Mouse (Mus musculus) layer of hippocampus, adult 9-11 months (tissue): Measurements from ENCODE around the gene Gpatch4.
A peak's percentile ranks its signal among the peaks of the same experiment; 100 is the strongest.

Source experiments
- DNase-seq: peaks from one replicate; pipeline ENCODE4 v3.0.0; 2022

Gene Gpatch4

DNA sequence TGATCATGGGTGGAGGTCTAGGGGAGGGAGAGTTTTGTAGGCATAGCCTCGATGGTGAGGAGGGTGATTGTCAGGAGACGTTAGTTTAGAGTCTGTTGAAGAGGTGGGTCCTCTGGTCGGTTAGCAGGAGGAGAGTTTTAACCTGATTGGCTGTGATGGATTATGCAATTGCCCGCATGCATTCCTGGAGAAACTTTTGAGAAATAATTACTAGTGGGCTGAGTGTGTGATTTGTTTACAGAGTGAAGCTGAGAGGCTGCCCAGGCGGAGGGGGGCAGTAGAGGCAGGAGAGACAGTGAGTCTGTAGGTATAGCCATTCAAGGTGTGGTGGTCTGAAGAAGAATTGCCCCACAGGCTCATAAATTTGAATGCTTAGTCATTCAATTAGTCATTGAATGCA, 9.4 kb upstream of the Gpatch4 start:
- DNase-seq, result no peak

DNA sequence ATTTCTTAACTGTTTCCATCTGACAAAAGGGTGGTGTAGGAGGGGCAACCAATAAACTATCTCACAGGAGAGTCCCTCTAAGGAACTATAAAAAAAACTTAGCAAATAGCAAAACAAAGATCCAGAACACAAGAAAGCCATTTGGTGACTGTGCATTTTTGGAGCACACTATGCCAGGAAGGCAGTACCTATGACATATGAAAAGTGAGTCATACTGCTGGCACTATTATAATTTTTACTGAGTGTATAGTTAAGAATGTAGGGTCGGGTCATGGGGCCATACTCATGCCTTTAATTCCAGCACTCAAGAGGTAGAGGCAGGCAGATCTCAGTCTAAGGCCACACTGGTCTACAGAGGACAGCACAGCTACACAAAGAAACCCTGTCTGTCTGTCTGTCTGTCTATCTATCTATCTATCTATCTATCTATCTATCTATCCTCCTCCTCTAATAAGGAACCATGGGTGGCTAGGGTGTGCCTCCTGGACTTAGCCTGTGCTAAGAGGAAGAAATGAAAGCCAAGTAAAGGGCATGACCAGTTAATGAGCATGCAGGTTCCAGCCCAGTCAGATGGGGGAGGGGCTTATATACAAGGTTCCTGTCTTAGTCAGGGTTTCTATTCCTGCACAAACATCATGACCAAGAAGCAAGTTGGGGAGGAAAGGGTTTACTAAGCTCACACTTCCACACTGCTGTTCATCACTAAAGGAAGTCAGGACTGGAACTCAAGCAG, 7.2 kb upstream of the Gpatch4 start:
- no peak for DNase-seq

DNA sequence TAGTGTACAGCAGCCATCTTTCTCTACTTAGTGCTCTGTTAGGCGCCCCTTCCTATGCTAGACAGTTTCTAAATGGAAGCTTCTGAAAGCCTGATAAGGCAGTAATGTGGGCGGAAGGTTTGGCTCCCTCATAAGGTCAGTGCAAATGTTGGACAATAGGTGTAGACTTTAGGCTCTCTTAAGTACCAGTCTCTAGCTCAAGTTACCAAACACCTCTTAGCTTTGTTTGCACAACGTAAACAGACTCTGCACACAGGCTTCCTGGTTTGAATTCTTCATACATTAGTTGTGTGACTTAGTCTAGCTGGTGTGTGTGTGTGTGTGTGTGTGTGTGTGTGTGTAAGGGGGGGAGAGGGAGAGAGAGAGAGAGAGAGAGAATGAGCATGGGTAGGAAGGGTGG, 6.6 kb downstream of the Gpatch4 start:
- DNase-seq, result no peak

DNA sequence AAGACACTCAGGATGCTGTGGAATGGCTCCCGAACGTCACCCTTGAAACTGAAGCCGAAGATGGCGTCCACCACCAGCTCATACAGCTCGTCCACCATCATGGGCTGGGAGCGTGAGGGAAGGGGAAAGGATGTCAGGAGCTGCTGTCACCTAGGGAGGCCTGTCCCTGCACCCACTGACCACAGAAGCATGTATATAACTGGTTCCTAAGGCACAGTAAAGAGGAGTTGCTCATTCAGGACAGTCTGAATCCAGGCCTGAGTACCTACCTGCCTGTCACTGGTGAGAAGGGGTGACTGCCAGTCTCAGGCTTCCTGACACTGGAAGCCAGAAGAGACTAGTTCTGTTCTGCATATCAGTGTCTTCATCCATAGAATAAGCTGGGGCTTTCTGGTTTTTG, 14.1 kb downstream of the Gpatch4 start:
- DNase-seq, result no peak

DNA sequence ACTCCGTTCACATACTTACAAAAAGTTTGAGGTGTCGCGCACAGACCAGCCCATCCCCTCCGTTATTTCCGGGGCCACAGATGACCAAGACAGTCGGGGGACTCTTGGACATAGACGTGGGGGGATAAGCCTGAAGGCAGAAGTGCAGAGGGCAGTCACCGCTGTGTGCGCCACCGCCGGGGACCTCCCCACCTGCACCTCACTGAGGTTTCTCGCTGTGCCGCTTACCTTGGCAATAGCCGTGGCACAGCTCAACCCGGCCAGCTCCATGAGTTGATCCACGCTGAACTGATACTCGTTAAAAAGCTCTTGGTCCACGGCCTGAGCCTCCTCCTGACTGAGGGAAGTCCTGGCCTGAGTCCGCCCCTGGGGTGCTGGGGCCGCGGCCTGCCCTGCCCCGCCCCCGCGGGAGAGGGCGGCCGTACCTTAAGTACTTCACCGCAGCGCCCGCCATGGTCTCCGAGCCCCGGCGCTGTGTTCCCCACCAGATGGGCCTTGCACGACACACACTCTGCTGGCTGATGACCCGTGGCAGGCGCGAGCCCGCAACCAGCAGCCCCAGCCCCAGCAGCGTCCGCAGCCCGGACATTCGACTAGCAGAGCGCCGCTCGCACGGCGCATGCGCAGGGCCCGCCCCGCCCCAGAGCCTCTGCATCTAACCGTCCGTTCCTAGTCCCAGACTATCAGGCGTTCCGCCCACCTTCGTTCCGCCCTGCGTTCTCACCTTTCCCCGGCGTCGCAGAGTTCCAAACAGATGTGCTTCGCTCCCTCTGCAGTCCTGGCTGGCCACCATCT, 15.2 kb downstream of the Gpatch4 start, which contains the start of gene Naxe:
Gene Naxe (minus strand): TSS at position 594 of the 795 bp plus-strand sequence.
- DNase-seq, result peak; percentile 83

DNA sequence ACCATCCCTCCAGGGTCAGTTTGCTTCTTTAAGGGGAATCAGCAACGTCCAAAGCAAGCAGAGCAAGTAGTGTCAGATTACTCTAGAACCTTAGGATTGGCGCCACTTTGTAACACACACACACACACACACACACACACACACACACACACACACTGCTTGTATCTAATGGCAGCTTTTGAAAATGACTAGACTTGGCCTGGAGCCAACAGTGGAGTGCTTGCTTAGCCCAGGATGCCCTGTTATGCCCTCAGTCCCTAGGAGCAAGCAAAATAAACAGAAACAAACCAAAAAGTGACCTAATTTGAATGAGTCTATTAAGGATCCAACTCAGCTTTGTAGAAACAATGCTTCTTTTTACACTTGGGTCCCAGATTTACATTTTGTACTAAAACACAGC, 25.5 kb downstream of the Gpatch4 start:
- DNase-seq, result no peak

DNA sequence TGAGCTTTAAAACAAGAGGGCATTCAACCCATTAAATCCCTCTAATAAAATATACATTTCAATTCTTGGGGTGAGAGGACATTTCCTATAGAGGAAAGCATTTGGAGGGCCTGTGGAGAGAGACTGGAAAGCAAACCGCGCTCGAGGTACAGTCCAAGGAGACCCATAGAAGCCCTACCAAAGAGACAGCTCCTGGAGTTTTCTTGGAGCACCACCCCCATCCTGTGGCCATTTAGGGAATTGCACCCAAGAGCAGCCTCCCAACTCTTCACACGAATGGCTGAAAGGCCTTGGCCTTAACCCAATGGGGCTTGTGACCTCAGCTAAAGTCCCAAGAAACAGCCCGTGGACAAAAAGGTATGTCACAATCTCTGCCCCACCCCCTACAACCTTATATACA, 28.9 kb downstream of the Gpatch4 start:
- peak; percentile 78 for DNase-seq

DNA sequence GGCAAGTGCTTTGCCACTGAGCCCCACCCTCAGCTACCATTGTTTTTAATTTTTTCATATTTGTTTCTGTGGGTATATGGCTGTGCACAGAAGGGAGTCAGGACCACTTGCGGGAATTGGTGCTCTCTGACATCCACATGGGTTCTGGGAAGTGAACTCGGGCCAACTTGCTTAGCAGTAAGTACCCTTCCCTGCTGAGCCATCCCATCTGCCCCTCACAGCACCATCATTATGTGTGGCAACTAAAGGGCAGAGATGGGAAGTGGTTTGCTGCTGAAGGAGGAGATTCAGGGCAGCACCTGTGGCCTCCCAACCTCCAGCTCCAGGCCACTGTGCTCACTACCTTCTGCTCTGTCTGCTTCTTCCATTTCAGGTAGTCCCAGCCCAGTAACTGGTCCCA, 30.7 kb downstream of the Gpatch4 start:
- DNase-seq, result no peak

DNA sequence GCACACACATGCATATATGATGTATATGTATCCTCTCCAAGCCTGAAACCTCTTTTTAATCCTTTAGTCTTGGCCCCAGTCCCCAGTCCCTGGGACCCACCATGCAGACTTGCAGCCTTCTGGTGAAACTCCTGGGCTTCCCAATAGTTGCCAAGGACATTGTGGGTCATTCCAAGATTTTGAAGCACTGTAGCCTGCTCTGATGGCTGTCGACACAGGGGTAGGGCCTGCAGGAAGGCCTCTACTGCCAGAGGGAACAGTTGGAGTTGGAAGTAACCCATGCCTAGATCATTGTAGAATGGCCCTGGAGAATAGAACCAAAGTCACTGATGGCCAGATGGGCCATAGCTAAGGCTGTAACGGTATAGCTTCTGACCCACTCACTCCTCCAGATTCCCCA, 31.4 kb downstream of the Gpatch4 start:
- DNase-seq, result no peak

DNA sequence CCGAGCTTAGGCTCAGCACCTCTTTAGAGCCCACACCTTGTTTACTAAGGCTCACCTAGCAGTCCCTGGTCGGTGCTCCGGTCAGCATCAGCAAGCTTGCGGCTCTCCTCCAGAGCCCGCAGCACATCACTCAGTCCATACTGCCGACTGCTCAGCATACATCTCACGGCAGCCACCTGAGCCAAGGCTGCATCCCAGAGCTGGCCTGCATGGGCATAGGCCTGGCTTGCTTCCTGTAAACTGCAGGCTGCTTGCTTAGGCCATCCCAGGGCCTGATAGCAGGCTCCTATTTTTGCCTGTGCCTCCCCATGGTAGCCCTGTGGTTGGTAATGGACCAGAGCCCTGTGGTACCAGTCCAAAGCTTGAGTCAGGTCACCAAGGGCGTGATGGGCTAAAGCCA, 31.9 kb downstream of the Gpatch4 start:
- no peak for DNase-seq

DNA sequence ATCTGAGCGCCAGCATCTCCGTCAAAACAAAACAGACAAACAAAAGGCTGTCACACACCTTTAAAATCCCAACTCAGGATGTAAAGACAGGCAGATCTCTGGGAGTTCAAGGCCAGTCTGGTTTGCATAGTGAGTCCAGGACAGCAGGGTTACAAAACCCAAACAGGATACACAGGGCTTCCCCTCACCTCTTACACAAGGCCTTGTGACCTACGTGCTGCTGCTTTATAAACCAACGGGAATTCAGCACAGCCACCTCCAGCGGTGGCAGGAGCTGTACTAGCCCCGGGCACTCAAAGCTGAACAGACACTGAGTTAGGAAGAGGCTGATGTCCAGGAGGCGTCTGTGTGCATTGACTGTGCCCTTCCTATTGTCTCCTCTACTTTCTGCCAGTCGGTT, 34.5 kb downstream of the Gpatch4 start:
- no peak for DNase-seq

DNA sequence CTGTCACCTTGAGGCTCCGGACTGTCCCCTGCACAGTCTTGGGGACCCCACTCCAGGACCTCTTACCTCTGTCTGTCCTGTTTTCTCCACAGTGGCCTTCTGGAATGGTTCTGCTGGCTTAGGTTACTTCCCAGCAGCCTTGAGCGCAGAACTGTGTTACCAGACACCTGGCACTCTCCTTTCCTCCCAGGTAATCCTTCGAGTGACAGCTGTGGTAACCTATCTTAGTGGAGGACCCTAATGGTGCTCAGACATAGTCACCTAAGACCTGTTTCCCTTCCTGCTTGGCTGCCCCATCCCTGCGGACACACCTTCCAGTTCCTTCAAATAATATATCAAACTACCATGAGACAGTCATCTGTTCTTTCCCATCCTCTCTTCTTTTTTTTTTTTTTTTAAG, 35.3 kb downstream of the Gpatch4 start, which contains the start of gene Ttc24:
Gene Ttc24 (minus strand): TSS at position 101 of the 400 bp plus-strand sequence.
- no peak for DNase-seq

DNA sequence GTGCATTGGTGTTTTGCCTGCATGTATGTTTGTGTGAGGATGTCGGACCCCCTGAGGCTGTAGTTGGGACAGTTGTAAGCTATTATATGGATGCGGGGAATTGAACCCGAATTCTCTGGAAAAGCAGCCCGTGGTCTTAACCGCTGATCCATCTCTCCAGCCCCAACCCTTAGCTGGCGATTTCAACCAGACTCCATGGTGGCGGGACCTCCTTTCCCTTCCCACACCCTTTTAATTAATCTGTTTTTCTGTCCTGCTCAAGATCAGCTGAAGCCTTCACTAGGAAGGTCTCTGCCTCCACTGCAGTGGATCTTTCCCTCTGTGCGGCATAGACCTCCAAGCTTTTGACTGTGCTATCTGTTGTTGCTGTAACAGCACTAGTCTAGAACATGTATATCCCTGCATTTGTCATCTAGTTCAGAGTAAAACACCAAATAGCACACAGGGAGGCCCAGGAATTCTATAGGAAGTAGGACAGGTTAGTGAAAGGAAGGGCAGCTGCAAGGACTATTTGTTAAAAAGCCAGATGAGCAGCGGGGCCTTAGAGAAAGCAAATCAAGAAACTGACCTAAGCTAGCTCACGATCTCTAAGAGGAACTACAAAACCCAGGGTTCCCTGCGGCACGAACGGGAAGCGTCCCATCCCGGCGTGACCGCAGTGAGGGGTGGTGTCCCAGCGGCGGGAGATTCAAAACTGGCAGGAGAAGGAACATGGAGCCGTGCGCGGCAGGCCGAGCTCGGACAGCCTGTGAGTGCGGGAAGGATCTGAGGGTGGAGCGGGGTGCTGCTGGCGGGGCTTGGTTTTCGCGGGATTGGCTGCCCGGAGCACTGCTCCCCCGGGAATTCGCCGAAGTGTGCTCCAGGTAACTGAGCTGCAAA, 38.7 kb downstream of the Gpatch4 start, which contains the start of gene Iqgap3:
Gene Iqgap3 (plus strand): TSS at position 627 of the 879 bp plus-strand sequence.
- peak; percentile 86 for DNase-seq

DNA sequence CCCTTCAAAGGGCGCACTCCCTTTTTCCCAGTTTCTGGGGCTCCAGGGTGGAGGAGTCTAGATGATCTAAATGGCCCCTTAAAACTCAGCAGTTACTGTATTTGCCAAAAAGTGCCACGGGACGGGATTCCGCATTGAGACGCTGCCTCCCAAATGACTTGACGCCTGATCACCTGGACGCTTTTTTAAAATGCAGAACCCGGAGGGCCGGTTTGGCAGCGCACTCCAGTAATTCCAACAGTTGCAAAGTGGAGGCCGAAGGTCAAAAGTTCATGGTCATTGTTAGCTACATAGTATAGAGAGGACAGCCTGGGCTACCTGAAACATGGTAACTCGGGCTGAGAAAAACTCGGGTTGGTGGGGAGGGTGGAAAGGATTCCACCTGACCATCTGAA, 39.3 kb downstream of the Gpatch4 start:
- no peak for DNase-seq

DNA sequence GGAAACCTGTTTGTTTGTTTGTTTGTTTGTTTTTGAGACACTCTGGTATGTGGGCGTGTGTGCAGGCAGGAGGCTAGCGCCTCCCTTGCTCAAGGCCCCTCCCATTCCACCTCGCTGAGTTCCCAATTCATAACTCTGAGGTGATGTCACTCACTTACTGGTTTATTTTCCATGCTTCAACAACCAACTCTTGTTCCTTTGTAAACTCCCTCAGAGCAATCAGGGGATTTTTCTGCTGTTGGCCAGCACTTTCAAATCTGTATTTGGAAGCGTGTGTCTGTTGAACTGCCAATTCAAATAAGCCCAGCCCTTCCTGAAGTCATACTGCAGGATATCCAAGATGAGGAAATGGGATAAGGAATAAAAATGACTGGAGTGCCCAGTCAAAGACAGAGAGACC, 39.8 kb downstream of the Gpatch4 start:
- no peak for DNase-seq

DNA sequence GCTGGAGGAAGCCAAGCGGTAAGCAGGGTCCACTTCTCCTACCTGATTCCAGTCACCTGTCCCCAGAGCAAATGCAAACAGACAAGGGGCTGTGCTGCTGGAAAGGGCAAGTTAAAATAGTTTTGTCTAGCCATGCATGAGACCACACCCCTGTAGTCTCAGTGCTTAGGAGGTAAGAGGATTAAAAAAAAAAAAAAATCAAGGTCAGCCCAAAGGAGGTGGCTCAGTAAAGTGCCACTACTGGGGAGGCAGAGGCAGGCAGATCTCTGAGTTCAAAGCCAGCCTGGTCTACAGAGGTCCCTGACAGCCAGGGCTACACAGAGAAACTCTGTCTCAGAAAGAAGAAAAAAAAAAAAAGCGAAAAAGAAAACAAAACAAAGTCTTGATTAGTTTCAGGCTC, 41.1 kb downstream of the Gpatch4 start:
- no peak for DNase-seq

DNA sequence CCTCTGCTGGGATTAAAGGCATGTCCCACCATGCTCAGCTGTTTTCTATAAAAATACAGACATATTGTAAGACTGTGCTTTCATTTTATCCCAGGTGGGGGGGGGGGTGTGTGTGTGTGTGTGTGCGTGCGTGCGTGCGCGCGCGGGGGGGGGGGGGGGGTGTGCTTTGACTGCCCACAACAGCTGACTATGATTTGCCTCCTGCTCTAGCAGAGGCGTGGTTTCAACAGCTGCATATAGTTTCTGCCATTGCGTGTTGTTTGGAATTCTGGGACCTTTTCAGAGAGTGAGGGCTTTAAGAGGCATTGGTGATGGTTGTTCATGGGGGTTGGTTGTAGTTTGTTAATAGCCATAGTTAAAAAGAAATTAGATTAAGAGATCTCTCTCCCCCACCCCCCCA, 42.6 kb downstream of the Gpatch4 start:
- DNase-seq, result no peak

DNA sequence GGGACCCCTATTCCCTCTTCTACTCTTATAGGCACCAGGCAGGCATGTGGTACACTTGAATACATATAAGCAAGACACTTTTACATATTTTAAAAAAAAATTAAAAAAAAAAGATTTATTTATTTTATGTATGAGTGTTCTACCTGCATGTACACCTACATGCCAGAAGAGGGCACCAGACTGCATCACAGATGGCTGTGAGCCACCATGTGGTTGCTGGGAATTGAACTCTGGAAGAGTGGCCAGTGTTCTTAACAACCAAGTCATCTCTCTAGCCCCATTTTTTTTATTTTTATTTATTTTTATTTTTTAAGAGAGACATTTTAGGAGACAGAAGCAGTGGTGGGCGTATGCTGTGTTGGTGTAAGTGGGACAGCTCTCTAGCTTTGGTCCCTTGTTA, 44.8 kb downstream of the Gpatch4 start:
- DNase-seq, result no peak

DNA sequence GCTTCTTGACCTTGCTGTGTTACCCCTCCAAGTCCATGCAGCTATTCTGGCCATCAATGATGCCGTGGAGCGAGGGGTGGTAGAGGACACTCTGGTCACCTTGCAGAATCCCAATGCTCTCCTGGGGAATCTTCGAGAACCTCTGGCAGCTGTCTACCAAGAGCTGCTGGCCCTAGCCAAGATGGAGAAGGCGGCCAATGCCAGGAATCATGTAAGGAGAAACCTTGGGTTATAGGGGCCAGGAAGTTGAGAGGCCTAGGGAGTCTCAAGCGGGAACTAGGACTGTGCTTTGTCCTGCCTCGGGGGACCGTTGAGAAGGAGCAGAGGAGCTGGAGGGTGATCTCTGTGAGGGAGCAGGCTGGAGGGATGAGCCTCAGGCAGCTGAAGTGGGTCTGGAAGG, 47.2 kb downstream of the Gpatch4 start:
- DNase-seq, result no peak

DNA sequence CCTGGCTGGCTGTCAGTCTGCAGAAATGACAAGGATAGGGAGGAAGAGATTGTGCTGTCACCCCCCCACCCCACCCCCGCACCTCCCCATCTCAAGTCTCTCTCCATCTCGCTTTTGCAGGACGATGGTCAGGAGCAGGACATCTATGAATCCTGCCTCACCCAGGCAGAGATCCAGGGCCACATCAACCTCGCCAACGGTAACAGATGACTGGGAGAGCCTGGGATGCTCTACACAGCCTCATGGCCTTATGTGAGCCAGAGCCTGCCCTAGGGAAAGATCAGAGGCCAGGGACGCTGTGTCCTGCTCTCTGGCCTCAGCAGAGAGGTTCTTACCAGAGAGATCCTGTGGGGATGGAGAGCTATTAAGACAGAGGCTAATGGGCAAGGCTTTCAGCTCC, 47.7 kb downstream of the Gpatch4 start:
- DNase-seq, result no peak

DNA sequence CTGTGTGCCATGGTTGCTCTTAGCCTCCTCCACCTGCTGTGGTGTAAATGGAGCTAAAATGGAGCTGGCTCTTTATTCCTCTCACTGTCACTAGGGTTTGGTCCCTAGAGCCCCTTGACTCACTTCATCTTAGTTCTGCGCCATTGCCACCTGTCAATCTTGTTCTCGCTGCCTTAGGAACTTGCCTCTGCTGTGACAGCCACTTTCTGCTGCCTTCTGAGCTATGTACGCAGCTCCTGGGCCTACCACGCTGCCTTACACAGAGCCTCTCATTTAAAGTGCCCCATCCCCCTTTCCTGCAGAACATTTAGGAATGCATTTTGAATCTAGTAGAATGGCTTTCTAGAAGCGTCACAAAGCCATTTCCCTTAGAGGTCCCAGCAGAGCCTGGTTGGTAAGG, 51.2 kb downstream of the Gpatch4 start:
- DNase-seq, result no peak

DNA sequence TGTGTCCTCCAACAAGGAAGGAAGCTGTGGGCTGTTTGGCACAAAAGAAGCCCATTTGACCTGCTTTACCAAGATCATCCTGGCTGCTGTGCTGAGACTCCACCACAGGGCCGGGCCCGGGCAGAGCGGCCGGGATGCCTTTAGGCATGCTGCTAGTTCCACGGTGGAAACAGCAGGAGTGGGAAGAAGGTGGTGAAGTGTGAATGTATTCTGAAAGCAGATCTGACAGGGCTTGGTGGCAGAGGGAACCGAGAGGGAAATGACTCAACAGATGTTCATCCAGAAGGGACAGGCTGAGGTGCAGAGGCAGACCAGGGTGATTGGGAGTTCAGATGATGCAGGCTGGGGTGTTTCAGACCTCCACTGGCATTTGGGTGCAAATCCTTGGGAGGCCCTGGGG, 54.8 kb downstream of the Gpatch4 start:
- DNase-seq, result no peak

DNA sequence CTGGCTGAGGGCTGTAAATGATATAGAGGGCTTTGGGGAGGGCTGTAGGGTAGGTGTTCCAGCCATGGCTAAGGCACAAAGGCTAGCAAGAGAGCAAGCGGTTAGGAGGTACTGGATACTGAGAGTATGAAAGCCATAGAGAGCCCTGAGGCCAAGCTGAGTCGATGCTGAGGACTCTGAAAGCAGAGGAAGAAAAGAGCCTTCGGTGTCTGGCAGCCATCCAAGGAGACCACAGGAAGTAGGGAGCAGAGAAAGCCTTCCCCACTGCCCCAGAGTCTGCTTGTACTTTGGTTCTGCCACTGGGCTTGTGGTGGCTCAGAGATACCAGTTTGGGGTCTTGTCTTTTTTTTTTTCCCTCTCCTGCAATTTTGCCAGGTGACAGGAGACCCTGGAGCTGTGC, 57.3 kb downstream of the Gpatch4 start:
- DNase-seq, result peak; percentile 40
